11 mouse cellular contexts compared by ENCODE assay signal in the genomic region with DNA sequence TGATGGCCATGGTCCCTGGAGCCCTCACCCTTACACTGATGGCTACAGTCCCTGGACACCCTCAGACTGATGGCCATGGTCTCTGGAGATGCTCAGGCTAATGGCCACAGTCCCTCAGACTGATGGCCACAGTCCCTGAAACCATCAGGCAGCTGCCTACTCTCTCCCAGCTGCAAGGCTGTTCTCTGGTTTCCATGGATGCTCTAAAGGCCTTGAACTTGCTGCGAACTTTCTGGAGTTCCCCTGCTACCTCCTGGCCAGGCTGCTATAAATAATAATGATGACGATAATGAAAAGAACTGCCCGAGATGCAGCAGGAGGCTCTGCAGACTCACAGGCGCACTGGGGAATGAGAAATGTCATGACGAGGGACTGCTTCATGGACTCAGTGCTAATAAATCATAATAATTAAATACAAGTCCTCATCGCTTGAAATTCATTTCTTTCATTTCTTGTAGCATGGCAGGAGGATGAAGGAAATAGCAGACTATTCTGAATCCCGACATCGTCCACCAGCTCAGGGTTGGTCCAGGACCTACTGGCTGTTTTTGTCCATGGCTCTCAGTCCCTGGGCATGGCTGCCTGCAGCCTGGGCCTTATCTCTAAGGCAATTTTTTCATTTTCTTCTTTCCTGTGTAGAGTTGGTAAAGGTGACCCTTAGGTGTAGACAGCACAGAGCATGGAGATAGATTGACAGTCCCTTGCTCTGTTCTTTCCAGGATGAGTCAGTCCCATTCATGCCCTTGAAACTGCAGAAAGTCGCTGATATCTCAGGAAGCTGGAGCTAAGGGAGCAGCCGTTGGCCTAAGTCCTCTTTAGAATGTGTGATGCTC.
DNase-seq lines count a peak whose midpoint lies in the region; ATAC-seq and TF ChIP-seq lines count a peak whose summit lies in the region.
"Had no signal": no experiment of that assay in that cellular context is flagged by ENCODE, and none has a peak within 500 bp of the region (broad histone marks: within the 10 kb centered on the region; RNA-seq: fewer than 3 reads in every experiment).

No protein-coding gene starts in this region.

- no peaks in the 10 kb centered on the region for H3K27me3 ChIP-seq in intestine, postnatal 0 days (replicated peaks; ENCODE audit: control insufficient read depth, insufficient read depth, low read length)
- H3K27me3 ChIP-seq: midbrain, embryonic 13.5 days had no signal

- no peak overlapping the region; the same call in 1 of the 2 replicates for H3K9ac ChIP-seq in intestine, postnatal 0 days (ENCODE audit: low read depth, low read length)
- H3K9ac ChIP-seq: forebrain, postnatal 0 days; midbrain, embryonic 13.5 days had no signal

- no peak for TF ChIP-seq CTCF in embryonic fibroblast, embryonic 13.5 days (IDR thresholded peaks at IDR 0.05; ENCODE audit: borderline replicate concordance, insufficient read depth, low read length)
- TF ChIP-seq CTCF in intestine, postnatal 0 days (IDR thresholded peaks at IDR 0.05; ENCODE audit: low read depth), result no peak

- no peak overlapping the region for H3K4me3 ChIP-seq in embryonic fibroblast, embryonic 13.5 days (ENCODE audit: insufficient read depth, low read length)
- H3K4me3 ChIP-seq in intestine, postnatal 0 days (ENCODE audit: low read depth, low read length), result no peak overlapping the region
- H3K4me3 ChIP-seq: midbrain, embryonic 13.5 days had no signal

- H3K4me1 ChIP-seq in embryonic fibroblast, embryonic 13.5 days (ENCODE audit: control insufficient read depth, insufficient read depth, low read length), result peaks cover 8% of the 10 kb centered on the region; the same call in 1 of the 2 replicates
- H3K4me1 ChIP-seq in intestine, postnatal 0 days (replicated peaks; ENCODE audit: control insufficient read depth, insufficient read depth, low read length), result no peaks in the 10 kb centered on the region

- no peak overlapping the region for H3K4me2 ChIP-seq in intestine, postnatal 0 days (replicated peaks; ENCODE audit: low read depth)
- H3K4me2 ChIP-seq: midbrain, embryonic 13.5 days had no signal

- no peaks in the 10 kb centered on the region for H3K9me3 ChIP-seq in intestine, postnatal 0 days (ENCODE audit: control insufficient read depth)
- H3K9me3 ChIP-seq: midbrain, embryonic 13.5 days had no signal

- DNase-seq in kidney, adult 11 months, result peak; percentile 51
- no peak for DNase-seq in kidney, adult 18-20 months
- peak; percentile 72 for DNase-seq in mesoderm, embryonic 11.5 days (ENCODE audit: low read depth, low spot score)
- no peak for DNase-seq in left cerebral cortex, adult 8-10 months (ENCODE audit: low spot score in 2 of 2)
- no peak for DNase-seq in cerebellum, adult 11 months
- DNase-seq: right cerebral cortex, postnatal 14 days had no signal

- 50% methylated on average over 10 of the region's 10 CpGs for WGBS in intestine, postnatal 0 days

- H3K27ac ChIP-seq in embryonic fibroblast, embryonic 13.5 days (ENCODE audit: insufficient read depth, low read length), result peak overlapping the region; percentile 14
- H3K27ac ChIP-seq in intestine, postnatal 0 days (ENCODE audit: low read depth, low read length), result no peak overlapping the region
- H3K27ac ChIP-seq: midbrain, embryonic 13.5 days had no signal

- no peak for TF ChIP-seq POLR2A in embryonic fibroblast, embryonic 13.5 days (IDR thresholded peaks at IDR 0.05; ENCODE audit: low read depth, low read length)

- ATAC-seq in intestine, postnatal 0 days, result 0 out of 2 replicates have a peak, but pooled peaks have one; percentile 28
- no peak for ATAC-seq in frontal cortex, adult (ENCODE audit: low TSS enrichment)
- ATAC-seq: forebrain, postnatal 0 days; midbrain, embryonic 13.5 days had no signal

- H3K36me3 ChIP-seq in intestine, postnatal 0 days (ENCODE audit: control insufficient read depth, insufficient read depth), result no peaks in the 10 kb centered on the region
- H3K36me3 ChIP-seq: midbrain, embryonic 13.5 days had no signal

Comparison
In these comparisons a context has a peak if more than half of its experiments do, and no peak if none do; other contexts are left out.
1. DNase-seq: peak in kidney, adult 11 months (single experiment) and mesoderm, embryonic 11.5 days (single experiment); none in kidney, adult 18-20 months (single experiment), left cerebral cortex, adult 8-10 months (0 of 2) and cerebellum, adult 11 months (single experiment).